Mouse (Mus musculus) adrenal gland, adult 10 weeks (tissue): ENCODE measurements around the gene Slc1a3. TPM values are rescaled to one million over a fixed set of nuclear protein-coding genes. Genes with fewer than 3 reads are reported as not detected.

Source experiments
- polyA plus RNA-seq: library from polyadenylated mRNA; stranded (reverse); fragments of 350-450 nt; fragmentation: Illumina TruSeq; extraction: RNeasy Lipid Tissue Mini Kit (QIAGEN cat#74804); gene quantifications from one replicate; pipeline ENCODE4 v1.2.3, GENCODE M21; 2014; ENCODE audit warnings: low read depth, low replicate concordance

Slc1a3 gene
- polyA plus RNA-seq = 25.1 TPM

GRCm38 (mm10) chr15:8710146-8711006, at the start of gene Slc1a3:
Gene Slc1a3, minus strand, starts transcription at chr15:8710764.

Other genes starting within 250 kb of the Slc1a3 start
- not detected for gene Gm2310, start 190.8 kb downstream of the Slc1a3 start, polyA plus RNA-seq